Mouse (Mus musculus): Measurements from ENCODE around the gene Nme7.
A peak's percentile ranks its signal among the peaks of the same experiment; 100 is the strongest.

Gene Nme7

DNA sequence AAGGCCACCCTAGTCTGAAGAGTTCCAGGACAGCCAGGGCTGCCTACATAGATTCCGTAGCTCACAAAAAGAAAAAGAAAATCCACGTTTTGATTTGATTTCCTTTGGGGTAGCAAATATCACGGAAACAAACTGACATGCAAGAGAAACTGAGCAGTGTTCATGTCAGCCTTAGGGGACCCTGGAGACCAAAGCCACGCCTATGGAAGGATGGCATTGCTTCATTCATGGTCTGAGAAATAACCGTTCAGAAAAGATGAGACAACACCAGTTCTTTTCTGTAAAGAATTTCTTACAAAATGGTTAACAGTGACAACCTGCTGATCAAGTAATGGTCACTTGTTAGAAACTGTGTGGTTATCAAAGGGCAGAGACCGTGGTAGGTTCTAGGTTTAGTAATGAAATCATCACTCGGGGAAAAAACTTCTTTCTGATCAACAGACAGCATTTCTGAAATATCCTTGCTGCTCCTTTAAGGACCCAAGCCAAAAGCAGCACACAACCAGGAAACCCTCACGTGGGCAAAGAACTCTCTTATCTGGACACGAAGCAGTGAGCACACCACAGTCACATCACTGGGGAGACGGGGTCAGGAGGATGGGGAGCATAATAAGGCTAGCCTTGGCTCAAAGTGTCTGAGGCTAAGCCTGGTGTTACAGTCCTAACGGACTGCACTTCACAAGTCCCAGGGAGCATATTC, 136.9 kb downstream of the Nme7 start:
- no peak for DNase-seq

DNA sequence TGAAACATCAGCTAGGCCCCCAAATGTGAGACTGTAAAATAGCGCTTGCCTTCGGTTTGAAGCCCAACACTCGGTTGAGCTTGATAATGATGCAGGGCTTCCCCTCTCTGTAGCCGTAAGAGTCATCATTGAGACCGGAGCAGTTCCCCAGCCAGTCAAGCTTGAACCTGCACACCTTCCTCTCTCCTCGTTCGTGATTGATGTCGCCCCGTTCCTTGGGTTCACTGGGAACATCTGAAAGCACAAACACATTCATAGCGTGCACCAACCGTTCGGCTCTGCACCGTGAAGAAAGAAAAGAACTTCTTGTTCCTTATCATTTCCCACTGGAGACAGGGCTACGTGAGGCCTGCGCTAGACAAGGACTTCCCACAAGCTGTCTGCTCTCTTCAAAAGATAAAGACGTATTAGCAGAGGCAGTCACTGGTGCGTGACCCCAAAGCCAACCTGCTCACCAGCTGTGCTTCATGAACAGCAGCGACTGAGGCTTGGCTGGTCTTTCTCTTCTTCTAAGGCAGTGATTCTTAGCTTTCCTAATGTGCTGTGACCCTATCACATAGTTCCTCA, 137.6 kb downstream of the Nme7 start:
- no peak for DNase-seq

DNA sequence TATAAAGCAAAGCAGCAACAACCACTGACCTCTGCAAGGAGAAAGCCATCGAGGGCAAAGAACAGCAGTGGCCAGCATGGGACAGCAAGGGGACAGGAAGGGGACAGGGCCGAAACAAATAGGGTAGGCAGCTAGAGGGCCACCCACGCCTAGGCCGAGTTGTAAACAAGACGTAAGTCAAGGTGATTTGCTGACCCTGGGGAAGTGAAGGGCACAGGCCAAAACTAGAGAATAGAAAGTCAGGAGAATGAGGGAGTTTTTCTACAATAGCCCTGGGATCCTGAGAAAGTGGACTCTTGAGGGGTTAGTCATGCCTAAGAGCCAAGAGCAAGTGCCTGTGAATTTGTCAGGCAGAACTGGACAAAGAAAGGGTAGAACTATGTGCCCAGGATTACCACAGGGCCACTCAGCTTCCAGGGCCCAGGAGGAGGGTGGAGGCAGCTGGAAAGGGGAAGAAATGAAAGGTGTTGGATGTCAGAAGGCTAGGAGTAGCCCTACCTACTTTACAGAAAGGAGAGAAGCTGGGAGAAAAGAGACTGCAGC, 141.8 kb downstream of the Nme7 start:
- no peak for DNase-seq

- no peak for DNase-seq
Observed at GRCm38 (mm10) chr1:164446535-164446934, 142.6 kb downstream of the Nme7 start.

- DNase-seq, result no peak
Observed at GRCm38 (mm10) chr1:164447521-164447920, 143.6 kb downstream of the Nme7 start.

DNA sequence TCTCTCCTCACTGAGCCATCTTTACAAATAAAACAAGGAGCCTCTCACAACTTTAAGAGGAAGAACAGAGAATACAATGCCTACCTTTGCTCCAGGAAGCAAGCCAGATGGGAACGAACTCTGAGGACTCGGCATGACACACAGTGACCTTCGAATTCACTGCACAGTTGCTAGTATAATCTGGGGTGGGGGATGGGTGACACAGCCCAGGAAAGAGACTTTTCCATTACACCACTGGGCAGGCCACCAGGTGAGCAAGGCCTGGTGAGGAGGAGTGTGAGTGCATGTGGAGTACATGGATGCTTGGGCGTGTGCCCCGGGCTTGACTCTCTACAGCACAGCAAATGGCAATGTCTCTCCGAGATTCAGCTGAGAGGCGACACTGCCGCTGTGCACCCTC, 145.7 kb downstream of the Nme7 start:
- no peak for DNase-seq

DNA sequence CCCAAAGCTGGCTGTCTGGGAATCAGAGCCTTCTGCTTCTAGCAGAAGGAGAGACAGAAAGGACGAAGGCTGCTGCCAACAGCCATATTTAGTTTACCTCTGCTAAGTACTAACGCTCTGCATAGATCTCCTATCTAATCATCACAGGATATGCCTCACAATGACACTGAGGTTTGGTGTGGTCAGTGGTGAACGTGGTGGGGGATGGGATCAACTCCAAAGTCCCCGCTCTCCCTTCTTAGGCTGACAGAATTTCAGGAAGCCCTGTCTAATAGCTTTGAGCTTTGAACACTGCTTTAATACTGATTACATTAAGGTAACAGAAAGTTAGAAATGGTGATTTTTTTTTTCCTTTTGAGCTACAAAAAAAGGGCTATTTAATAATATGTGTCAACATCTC, 146.3 kb downstream of the Nme7 start:
- no peak for DNase-seq

- DNase-seq, result no peak
Observed at GRCm38 (mm10) chr1:164450644-164451043, 146.7 kb downstream of the Nme7 start.

- DNase-seq, result no peak
Observed at GRCm38 (mm10) chr1:164451346-164451745, 147.4 kb downstream of the Nme7 start.

DNA sequence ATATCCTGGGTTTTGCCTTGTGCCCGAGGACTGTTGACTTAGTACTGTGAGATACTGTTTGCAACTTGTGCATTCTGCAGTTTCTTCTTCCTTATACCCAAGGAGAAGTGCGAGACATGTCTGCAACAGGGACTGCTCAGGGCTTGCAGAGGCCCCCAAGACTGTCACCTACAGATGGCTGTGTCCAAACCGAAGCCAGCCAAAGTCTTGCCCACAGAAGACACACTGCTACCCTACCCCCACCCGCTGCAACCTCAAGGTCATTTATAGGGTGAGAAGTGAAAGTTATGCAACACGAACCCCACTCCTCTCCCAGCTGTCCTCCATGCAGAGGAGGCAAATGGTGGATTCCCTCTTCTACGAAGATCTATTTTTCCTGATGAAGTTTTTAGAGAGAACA, 148.7 kb downstream of the Nme7 start:
- no peak for DNase-seq

GRCm38 (mm10) chr1:164453146-164453545, 149.2 kb downstream of the Nme7 start:
- DNase-seq, result no peak

- DNase-seq, result no peak
Observed at GRCm38 (mm10) chr1:164453739-164454138, 149.8 kb downstream of the Nme7 start.

- no peak for DNase-seq
Observed at GRCm38 (mm10) chr1:164454747-164455400, 151.0 kb downstream of the Nme7 start.

GRCm38 (mm10) chr1:164455614-164456013, 151.7 kb downstream of the Nme7 start:
- no peak for DNase-seq

DNA sequence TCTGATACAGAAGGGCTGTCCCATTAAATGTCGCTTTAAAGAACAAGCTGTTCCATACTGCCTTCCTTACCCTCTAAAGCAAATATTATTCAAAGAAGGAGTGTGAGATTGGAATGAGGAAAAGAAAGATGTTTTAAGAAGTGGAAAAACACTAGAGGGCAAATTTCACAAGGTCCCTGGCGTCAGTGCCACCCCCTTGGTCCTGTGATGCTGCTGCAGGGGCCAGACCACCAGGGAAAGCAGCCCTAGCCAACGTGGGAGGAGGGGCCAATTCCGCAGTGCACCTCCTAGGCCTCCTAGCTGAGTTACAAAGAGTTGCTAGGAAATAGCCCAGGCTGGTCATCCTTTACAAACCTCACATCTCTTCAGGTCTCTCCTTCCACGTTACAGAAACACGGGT, 152.1 kb downstream of the Nme7 start:
- no peak for DNase-seq

DNA sequence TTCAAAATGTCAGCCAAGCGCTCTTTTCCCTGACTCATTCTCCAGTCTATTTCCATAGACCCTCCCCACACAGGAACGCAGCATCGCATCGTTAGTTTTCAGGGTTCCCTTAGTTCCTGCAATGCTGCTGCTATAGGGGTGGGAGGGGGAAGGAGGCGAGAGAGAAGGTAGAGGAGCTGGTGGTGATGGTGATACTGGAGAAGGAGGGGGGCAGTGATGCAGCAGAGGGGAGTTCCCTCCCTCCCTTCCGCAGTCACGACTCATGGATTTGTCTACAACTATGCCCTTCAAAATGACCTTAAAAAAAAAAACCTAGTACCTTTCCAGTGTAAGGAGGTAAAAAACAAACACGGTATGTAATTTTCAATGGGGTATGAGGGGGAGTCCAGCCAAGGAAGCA, 152.8 kb downstream of the Nme7 start:
- no peak for DNase-seq

GRCm38 (mm10) chr1:164457531-164458244, 153.8 kb downstream of the Nme7 start:
- peak in 1 of 2 experiments; percentile 51 for DNase-seq

DNA sequence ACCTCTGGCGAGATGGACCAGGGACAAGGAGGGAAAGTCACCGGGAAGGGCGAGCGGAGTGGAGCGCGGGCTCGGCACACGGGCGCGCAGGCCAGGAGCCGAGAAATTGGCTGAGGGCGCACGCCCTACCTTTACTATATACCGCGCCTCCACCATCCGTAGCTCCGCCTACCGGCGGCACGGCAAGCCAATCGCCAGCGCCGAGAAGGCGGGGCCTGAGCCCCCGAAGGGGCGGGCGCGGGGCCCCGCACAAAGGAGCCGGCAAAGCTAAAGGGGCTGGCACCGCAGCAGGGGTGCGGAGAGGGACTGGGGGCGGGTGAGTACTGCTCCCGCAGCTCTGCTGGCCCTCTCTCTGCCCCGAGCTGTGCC, 154.3 kb downstream of the Nme7 start, which contains the start of gene Atp1b1:
Atp1b1 (minus strand) TSS at position 111 of the 369 bp plus-strand sequence.
- DNase-seq, result peak; percentile 75 to 78

DNA sequence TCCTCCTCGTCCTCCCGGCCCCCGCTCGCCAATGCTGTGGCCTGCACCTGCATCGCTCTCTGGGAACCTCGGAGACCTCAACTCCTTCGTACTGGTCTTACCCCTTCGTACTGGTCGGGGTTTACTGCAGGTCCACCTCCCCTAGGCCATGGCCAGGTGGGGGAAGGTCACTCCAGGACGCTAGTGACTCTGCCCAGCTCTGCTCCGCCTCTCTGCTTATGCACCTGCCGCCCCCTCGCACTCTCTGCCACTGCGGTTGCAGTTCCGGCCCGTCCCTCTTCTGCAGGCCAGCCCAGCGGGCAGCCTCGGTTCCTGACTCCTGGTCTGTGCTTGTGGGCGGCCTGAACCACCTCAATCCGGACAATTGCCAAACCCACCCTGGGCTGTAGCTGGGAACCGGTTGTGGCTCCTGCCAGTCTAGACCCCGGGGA, 154.7 kb downstream of the Nme7 start:
- DNase-seq, result peak; percentile 33 to 40

DNA sequence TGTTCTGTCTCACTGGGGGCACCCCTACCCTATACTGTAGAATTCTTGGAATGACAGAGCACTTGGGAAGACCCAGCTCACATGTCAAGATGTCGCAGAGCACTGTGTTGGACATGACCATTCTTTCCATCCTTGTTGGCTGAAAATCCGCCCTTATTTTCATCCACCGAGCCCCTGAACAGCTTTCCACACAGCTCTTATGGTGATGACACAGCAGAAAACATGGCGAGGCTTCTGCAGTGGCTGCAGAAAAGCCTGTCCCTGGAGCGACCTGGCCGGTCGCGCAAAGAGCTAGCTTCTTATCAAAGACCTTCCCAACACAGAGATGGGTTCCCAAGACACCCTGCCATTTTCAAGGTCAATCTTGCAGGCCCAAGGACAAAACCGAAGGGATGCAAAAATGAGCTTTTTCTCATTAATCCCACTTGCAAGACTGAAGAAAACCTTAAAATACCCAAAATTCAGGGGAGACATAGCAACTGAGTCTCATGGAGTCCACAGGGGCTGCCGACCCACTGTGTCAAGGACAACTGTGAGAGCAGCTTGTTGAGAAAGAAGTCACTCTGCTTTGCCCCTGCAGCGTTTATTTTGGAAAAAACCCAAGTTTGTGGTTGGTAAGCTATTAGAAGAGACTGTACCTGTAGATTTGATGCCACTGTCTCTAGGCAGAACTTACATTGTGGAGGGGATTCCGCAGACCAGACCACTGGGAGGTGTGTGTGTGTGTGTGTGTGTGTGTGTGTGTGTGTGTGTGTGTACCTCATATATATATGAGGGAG, 155.4 kb downstream of the Nme7 start:
- no peak for DNase-seq

- DNase-seq, result no peak
Observed at GRCm38 (mm10) chr1:164460921-164461697, 157.2 kb downstream of the Nme7 start.

GRCm38 (mm10) chr1:164461726-164462125, 157.8 kb downstream of the Nme7 start:
- no peak for DNase-seq

All from spleen, adult 18-20 months (tissue).